Mouse (Mus musculus): ENCODE measurements around the gene Cdk2. TPM values are rescaled to one million over a fixed set of nuclear protein-coding genes. Genes with fewer than 3 reads are reported as not detected.

Gene Cdk2
- polyA plus RNA-seq, 1 experiment from 2014 or later: 30.2 TPM

- in situ Hi-C loops (cut with MboI; ENCODE audit: low pct_unique_long_range_greater_than_20kb): loop anchor here (5.0 kb wide), 1 partner anchor 47 kb away; the partner anchor contains the start of gene Rps26
- no peaks in the 10 kb centered on the region for H3K27me3 ChIP-seq
- ChIA-PET POLR2A (interaction anchor here (0.5 to 1.1 kb wide), 3 partner anchors 14 to 127 kb away, joined by 3 to 4 read pairs (median 3); partner anchors contain the start of gene Zc3h10), CTCF (interaction anchor here (0.6 to 2.1 kb wide), 10 partner anchors 13 to 224 kb away, joined by 3 to 11 read pairs (median 4); partner anchors contain the start of gene Erbb3)
- no peak for DNase-seq (ENCODE audit: low read depth, low spot score)
- peak; percentile 66 for TF ChIP-seq CTCF (IDR thresholded peaks at IDR 0.05)
- peak; percentile 22 for ATAC-seq
Measured at GRCm38 (mm10) chr10:128674469-128675008, 30.3 kb downstream of the Cdk2 start.

GRCm38 (mm10) chr10:128673763-128674468 is 30.9 kb downstream of the Cdk2 start, which contains the start of gene Suox:
TSS of gene Suox (minus strand) at chr10:128674073.
- no peaks in the 10 kb centered on the region for H3K27me3 ChIP-seq
- in situ Hi-C loops (cut with MboI; ENCODE audit: low pct_unique_long_range_greater_than_20kb): loop anchor here (5.0 kb wide), 1 partner anchor 47 kb away; the partner anchor contains the start of gene Rps26
- no peak for DNase-seq (ENCODE audit: low read depth, low spot score)
- no peak for TF ChIP-seq CTCF (IDR thresholded peaks at IDR 0.05)
- ChIA-PET CTCF (interaction anchor here (1.0 to 2.1 kb wide), 7 partner anchors 12 to 84 kb away, joined by 3 to 11 read pairs (median 4); partner anchors contain the start of gene Erbb3), POLR2A (interaction anchor here (0.6 to 1.1 kb wide), 2 partner anchors 99 to 126 kb away, joined by 3 to 4 read pairs; partner anchors contain the start of gene Zc3h10)
- ATAC-seq: peak; percentile 89

GRCm38 (mm10) chr10:128671148-128671547 is 33.7 kb downstream of the Cdk2 start:
- ChIA-PET POLR2A (no interaction called here), CTCF (no interaction called here)
- no peak for TF ChIP-seq CTCF (IDR thresholded peaks at IDR 0.05)
- ATAC-seq (no peak), DNase-seq (ENCODE audit: low read depth, low spot score) (no peak)
- in situ Hi-C loops (cut with MboI; ENCODE audit: low pct_unique_long_range_greater_than_20kb): loop anchor here (5.0 kb wide), 1 partner anchor 44 kb away; the partner anchor contains the start of gene Rps26
- no peaks in the 10 kb centered on the region for H3K27me3 ChIP-seq

- ATAC-seq: no peak
- DNase-seq (ENCODE audit: low read depth, low spot score): no peak
- CTCF ChIA-PET: no interaction called here
Measured at GRCm38 (mm10) chr10:128668790-128669672, 35.8 kb downstream of the Cdk2 start.

GRCm38 (mm10) chr10:128665806-128666205 is 39.0 kb downstream of the Cdk2 start:
- ATAC-seq: no peak
- in situ Hi-C loops (cut with MboI; ENCODE audit: low pct_unique_long_range_greater_than_20kb): no loop called here

More at GRCm38 (mm10) chr10:128668790-128669672, 35.8 kb downstream of the Cdk2 start:
- TF ChIP-seq CTCF (IDR thresholded peaks at IDR 0.05): no peak
- H3K27me3 ChIP-seq: no peaks in the 10 kb centered on the region
- in situ Hi-C loops (cut with MboI; ENCODE audit: low pct_unique_long_range_greater_than_20kb): no loop called here
- POLR2A ChIA-PET: no interaction called here

GRCm38 (mm10) chr10:128665307-128665706 is 39.5 kb downstream of the Cdk2 start:
- no peak for ATAC-seq
- H3K27me3 ChIP-seq: no peaks in the 10 kb centered on the region
- ChIA-PET POLR2A (interaction anchor here (0.5 to 0.6 kb wide), 3 partner anchors 14 to 304 kb away, joined by 3 read pairs; no protein-coding TSS in a partner anchor), CTCF (no interaction called here)
- TF ChIP-seq CTCF (IDR thresholded peaks at IDR 0.05): no peak
- no peak for DNase-seq (ENCODE audit: low read depth, low spot score)
- in situ Hi-C loops (cut with MboI; ENCODE audit: low pct_unique_long_range_greater_than_20kb): no loop called here

More at GRCm38 (mm10) chr10:128665806-128666205, 39.0 kb downstream of the Cdk2 start:
- CTCF ChIA-PET: no interaction called here
- TF ChIP-seq CTCF (IDR thresholded peaks at IDR 0.05): no peak
- POLR2A ChIA-PET: interaction anchor here (0.6 kb wide), 2 partner anchors 39 to 304 kb away, joined by 3 to 4 read pairs; partner anchors contain the start of gene Cdk2
- no peaks in the 10 kb centered on the region for H3K27me3 ChIP-seq
- DNase-seq (ENCODE audit: low read depth, low spot score): no peak

GRCm38 (mm10) chr10:128664808-128665207 is 40.0 kb downstream of the Cdk2 start:
- in situ Hi-C loops (cut with MboI; ENCODE audit: low pct_unique_long_range_greater_than_20kb): no loop called here
- POLR2A ChIA-PET: interaction anchor here (0.5 to 0.6 kb wide), 2 partner anchors 13 to 171 kb away, joined by 3 read pairs; no protein-coding TSS in a partner anchor
- no peaks in the 10 kb centered on the region for H3K27me3 ChIP-seq
- CTCF ChIA-PET: interaction anchor here (1.7 kb wide), 1 partner anchor 11 kb away, joined by 4 read pairs; no protein-coding TSS in a partner anchor
- TF ChIP-seq CTCF (IDR thresholded peaks at IDR 0.05): no peak
- ATAC-seq: no peak
- DNase-seq (ENCODE audit: low read depth, low spot score): no peak

- DNase-seq (ENCODE audit: low read depth, low spot score) (no peak), ATAC-seq (no peak)
- H3K27me3 ChIP-seq: no peaks in the 10 kb centered on the region
- ChIA-PET POLR2A (no interaction called here), CTCF (interaction anchor here (1.7 to 2.9 kb wide), 2 partner anchors 10 to 11 kb away, joined by 4 to 11 read pairs; partner anchors contain the start of gene Suox)
- in situ Hi-C loops (cut with MboI; ENCODE audit: low pct_unique_long_range_greater_than_20kb): no loop called here
- TF ChIP-seq CTCF (IDR thresholded peaks at IDR 0.05): no peak
Measured at GRCm38 (mm10) chr10:128663441-128664220, 41.2 kb downstream of the Cdk2 start.

GRCm38 (mm10) chr10:128662465-128662864 is 42.4 kb downstream of the Cdk2 start:
- in situ Hi-C loops (cut with MboI; ENCODE audit: low pct_unique_long_range_greater_than_20kb): no loop called here
- no peak for TF ChIP-seq CTCF (IDR thresholded peaks at IDR 0.05)
- ChIA-PET POLR2A (no interaction called here), CTCF (interaction anchor here (2.9 kb wide), 1 partner anchor 12 kb away, joined by 11 read pairs; the partner anchor contains the start of gene Suox)
- ATAC-seq: no peak
- DNase-seq (ENCODE audit: low read depth, low spot score): no peak
- no peaks in the 10 kb centered on the region for H3K27me3 ChIP-seq

Measured in Patski (cell line).